Mouse (Mus musculus) intestine, embryonic 14.5 days (tissue): Measurements from ENCODE around the gene Dcps. TPM values are rescaled to one million over a fixed set of nuclear protein-coding genes. Genes with fewer than 3 reads are reported as not detected.
A peak's percentile ranks its signal among the peaks of the same experiment; 100 is the strongest.

Source experiments
- ATAC-seq: fragments of 200-750 bp; cut with Nextera tagmentation; replicated peaks from 2 replicates; pipeline ENCODE4 v1.8.0; 2017; ENCODE audit warnings: low read depth, moderate number of reproducible peaks, moderate TSS enrichment, moderate library complexity; ENCODE audit not compliant: low FRiP score, low TSS enrichment
- DNase-seq: peaks from one replicate; pipeline ENCODE4 v3.0.0-alpha.2; 2018; ENCODE audit warnings: low spot score
- H3K27ac ChIP-seq: fragments of 300-500 bp; sonication (generic); 2 replicates; pipeline ENCODE4 v1.5.1; 2014; ENCODE audit warnings: low read depth, mild to moderate bottlenecking, control low read depth
- H3K27me3 ChIP-seq: fragments of 300-500 bp; sonication (generic); replicated peaks from 2 replicates; pipeline ENCODE4 v1.6.1; 2014; ENCODE audit warnings: low read length, control low read depth; ENCODE audit not compliant: control insufficient read depth, insufficient read depth
- H3K36me3 ChIP-seq: fragments of 300-500 bp; sonication (generic); 2 replicates; pipeline ENCODE4 v1.6.1; 2014; ENCODE audit warnings: low read length, control low read depth; ENCODE audit not compliant: control insufficient read depth, insufficient read depth
- H3K4me1 ChIP-seq: fragments of 300-500 bp; sonication (generic); replicated peaks from 2 replicates; pipeline ENCODE4 v1.6.1; 2014; ENCODE audit warnings: low read length, control low read depth, mixed read lengths; ENCODE audit not compliant: control insufficient read depth, insufficient read depth
- H3K4me2 ChIP-seq: fragments of 300-500 bp; sonication (generic); 2 replicates; pipeline ENCODE4 v1.6.1; 2014; ENCODE audit warnings: low read length
- H3K4me3 ChIP-seq: fragments of 300-500 bp; sonication (generic); 2 replicates; pipeline ENCODE4 v1.5.1; 2014; ENCODE audit warnings: low read depth, low read length, control low read depth, mixed read lengths
- H3K9ac ChIP-seq: fragments of 300-500 bp; sonication (generic); 2 replicates; pipeline ENCODE4 v1.6.1; 2014; ENCODE audit warnings: mild to moderate bottlenecking, low read length
- H3K9me3 ChIP-seq: fragments of 300-500 bp; sonication (generic); 2 replicates; pipeline ENCODE4 v1.6.1; 2016; ENCODE audit warnings: low read length, control low read depth; ENCODE audit not compliant: control insufficient read depth
- WGBS: fragments of 180-500 bp; shearing (Covaris S2); extraction: QIAGEN DNeasy Blood & Tissue Kit; methylation state at CpG from one replicate; pipeline ENCODE4 v1.1.7; 2014; 5-methylcytosine and 5-hydroxymethylcytosine counted together
- polyA plus RNA-seq: library from polyadenylated mRNA; unstranded; fragments of >200 nt; fragmentation: Nextera tagmentation; extraction: Ambion mirVana; gene quantifications from 2 replicates; pipeline ENCODE4 v1.2.1, GENCODE M21; 2014

The Dcps gene
- polyA plus RNA-seq, 1 experiment from 2014 or later = 85.7 TPM

DNA sequence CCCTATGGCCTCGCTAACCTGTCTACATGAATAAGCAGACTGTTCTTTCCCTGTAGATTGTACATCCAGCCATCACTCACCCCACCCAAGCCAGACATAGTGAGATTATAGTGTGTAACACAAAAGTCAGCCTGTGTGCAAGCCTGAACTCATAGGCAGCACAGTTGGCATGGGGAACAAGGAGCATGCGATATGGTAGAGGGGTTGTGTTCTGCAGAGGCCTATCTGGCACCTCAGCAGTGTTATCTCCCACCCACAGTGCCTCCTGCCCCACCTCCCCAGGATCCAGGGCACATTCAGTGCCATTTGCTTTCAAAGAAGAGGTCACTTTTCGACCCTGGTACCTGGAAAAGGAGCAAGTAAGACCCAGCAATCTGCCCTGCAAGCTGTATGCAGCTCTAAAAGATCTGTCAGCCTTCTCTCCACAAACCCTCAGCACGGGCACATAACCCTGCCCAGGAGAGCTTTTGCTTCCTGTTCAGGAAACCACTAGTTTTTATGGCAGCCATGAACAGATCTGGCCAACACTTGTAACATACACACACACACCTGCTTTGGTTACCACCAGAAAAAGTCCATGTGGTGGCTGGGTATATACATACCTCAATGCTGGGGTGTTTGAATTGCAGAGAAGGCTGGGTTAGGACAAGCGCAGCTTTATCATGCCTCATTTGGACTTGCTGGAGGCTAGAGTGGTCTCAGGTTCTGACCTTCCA is 53.2 kb downstream of the Dcps start:
- ATAC-seq (no peak), DNase-seq (no peak)
- Histone ChIP-seq H3K9me3 (no peaks in the 10 kb centered on the region), H3K4me3 (no peak overlapping the region), H3K4me2 (no peak overlapping the region), H3K4me1 (peaks cover 3% of the 10 kb centered on the region), H3K27me3 (no peaks in the 10 kb centered on the region), H3K27ac (no peak overlapping the region), H3K36me3 (peaks cover 38% of the 10 kb centered on the region), H3K9ac (no peak overlapping the region)
- 79% methylated on average over 5 of the region's 5 CpGs for WGBS

DNA sequence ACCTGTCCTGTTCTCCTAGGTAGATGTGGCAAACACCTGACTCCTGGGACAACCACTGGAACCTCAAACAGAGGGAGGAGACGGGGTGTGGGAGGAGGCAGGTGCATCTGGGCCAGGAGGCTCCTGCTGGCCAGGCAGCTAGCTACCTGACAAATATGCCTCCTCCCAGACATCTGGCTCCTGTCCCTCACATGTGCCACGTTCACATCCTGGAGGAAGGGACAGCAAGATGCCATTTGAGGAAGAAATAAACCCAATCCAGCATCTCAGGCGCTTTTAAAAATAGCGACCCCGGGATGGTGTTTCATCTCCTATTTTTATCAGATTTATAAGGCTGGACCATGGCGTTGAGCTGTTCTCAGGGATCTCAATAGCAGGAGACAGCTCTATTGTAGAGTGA is 56.7 kb downstream of the Dcps start, which contains the start of gene St3gal4:
St3gal4 (minus strand) TSS at position 101 of the 400 bp plus-strand sequence.
- Histone ChIP-seq H3K36me3 (peaks cover 14% of the 10 kb centered on the region), H3K4me3 (no peak within 1 kb of the TSS), H3K9me3 (no peaks in the 10 kb centered on the region), H3K4me1 (peaks cover 9% of the 10 kb centered on the region), H3K27me3 (no peaks in the 10 kb centered on the region), H3K9ac (no peak within 1 kb of the TSS), H3K27ac (no peak within 1 kb of the TSS), H3K4me2 (no peak within 1 kb of the TSS)
- DNase-seq (no peak), ATAC-seq (no peak)
- WGBS = 80% methylated on average over 6 of the region's 6 CpGs

DNA sequence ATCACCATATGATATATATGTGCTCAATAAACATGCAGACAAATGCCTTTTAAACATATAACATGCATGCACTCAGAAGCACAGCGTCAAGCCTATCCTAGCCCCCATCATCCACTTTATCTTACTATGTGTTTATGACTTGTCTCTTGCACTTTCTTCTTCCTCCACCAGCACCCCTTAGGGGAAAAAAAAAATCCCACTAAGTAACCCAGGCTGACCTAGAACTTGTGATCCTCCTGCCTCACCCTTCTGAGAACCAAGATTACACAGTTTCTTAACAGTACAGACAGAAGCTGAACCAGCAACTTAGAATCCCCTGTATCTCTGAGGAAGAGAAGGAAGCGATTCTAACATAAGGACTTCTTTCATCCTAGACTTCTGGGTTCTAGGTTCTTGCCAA is 57.3 kb downstream of the Dcps start:
- Histone ChIP-seq H3K4me2 (no peak overlapping the region), H3K9me3 (no peaks in the 10 kb centered on the region), H3K27ac (no peak overlapping the region), H3K27me3 (no peaks in the 10 kb centered on the region), H3K4me3 (no peak overlapping the region), H3K36me3 (0 out of 2 replicates have a peak, but pooled peaks cover 9% of the 10 kb centered on the region), H3K9ac (no peak overlapping the region), H3K4me1 (peaks cover 9% of the 10 kb centered on the region)
- WGBS = 81% methylated on average over 2 of the region's 2 CpGs
- ATAC-seq = no peak
- no peak for DNase-seq

DNA sequence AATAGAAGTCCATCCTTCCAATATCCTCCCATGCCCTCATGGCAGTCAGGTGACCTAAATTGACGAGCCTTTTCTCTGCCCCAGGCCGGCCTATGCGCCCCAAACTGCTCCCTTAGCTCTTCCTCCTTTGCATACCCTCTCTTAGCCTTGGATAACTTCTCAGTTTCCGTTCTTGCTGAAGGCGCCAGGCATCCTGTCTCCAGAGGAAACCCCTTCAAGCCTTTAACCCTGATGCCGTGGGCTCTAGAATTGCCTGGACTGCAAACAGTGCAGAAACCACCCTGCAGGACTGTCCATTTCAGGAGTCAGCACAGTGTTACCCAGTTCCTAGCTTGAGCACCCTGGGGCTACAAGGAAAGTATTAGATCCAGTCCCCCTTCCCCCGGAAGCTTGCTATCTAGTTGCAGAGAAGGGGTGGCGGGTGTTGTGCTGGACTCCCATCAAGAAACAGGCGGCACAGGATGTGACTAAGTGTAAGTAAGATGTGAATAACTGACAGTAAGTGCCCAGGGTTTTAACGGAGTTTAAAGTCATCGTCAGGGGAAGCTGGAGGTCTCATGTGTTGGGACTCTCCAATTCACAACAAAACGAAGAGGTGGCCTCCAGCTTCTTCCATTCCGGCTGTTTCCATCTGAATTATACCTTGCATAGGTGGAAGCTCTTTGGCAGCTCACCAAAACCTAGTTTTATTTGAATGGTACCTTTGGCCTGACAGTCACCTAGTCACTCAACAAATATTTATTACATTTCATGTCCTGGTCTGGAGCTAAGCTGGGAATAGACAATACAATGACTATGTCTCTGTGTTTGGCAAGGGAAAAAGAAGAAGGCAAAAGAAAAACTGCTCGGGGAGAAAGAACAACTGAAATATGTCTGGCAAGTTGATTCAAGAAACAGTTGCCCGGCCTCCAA is 58.2 kb downstream of the Dcps start:
- H3K27ac ChIP-seq = peak overlapping the region; percentile 80
- WGBS = 28% methylated on average over 15 of the region's 15 CpGs
- H3K4me1 ChIP-seq = peaks cover 9% of the 10 kb centered on the region
- peak overlapping the region; percentile 76 for H3K9ac ChIP-seq
- ATAC-seq (no peak), DNase-seq (peak; percentile 75)
- 0 out of 2 replicates have a peak, but pooled peaks cover under 1% of the 10 kb centered on the region for H3K36me3 ChIP-seq
- no peaks in the 10 kb centered on the region for H3K27me3 ChIP-seq
- peak overlapping the region; percentile 80 for H3K4me2 ChIP-seq
- H3K9me3 ChIP-seq = no peaks in the 10 kb centered on the region
- peak overlapping the region; percentile 70 for H3K4me3 ChIP-seq

DNA sequence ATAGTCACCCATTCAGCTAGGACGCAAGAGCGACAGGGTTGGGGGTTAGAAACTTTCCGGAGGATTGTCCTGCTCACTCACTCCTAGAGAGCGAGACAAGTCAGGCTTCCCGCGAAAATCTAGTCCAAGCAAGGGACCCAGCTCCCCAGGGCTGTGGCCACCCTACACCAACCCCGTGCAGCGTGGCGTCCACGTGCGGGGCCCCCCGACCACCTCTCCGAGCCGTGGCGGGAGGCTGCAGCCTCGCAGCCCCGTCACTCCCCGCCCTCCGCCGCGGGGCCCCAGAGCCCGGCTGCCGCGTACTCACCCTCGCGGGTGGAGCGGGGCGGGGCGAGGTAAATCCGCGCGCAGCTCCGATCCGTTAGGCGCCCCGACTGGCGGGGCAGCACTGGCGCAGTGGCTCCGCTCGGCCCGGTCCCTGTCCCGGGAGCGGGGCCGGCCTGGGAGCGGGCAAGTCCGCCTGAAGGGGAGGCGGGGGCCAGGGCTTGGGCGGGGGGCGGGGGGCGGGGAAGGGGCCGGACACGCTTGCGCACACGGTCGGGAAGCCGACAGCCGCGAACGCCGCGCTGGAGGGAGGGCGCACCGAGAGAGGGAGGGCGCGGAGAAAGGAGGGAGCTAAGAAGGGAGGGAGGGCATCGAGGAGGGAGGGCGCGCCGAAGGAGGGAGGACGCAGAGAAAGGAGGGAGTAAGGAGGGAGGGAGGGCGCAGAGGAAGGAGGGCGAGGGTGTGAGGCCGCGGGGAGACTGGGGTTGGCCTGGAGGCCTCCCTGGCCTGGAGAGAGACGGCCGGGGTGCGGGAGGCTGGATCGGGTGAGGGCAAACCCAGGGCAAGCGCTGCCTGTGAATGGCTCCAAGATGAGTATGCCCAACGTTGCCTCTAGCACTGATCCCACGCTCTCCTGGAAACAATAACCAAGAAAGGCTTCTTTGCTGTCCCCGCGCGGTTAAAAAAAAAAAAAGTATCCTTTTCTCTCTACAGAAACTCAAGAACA is 59.2 kb downstream of the Dcps start:
- Histone ChIP-seq H3K27ac (peak overlapping the region; percentile 80), H3K9ac (peak overlapping the region; percentile 76), H3K4me3 (peak overlapping the region; percentile 70), H3K9me3 (no peaks in the 10 kb centered on the region), H3K36me3 (no peaks in the 10 kb centered on the region), H3K4me2 (peak overlapping the region; percentile 80), H3K27me3 (no peaks in the 10 kb centered on the region), H3K4me1 (peaks cover 15% of the 10 kb centered on the region)
- ATAC-seq = peak; percentile 90
- WGBS = under 1% methylated on average over 80 of the region's 84 CpGs
- peak; percentile 86 for DNase-seq

DNA sequence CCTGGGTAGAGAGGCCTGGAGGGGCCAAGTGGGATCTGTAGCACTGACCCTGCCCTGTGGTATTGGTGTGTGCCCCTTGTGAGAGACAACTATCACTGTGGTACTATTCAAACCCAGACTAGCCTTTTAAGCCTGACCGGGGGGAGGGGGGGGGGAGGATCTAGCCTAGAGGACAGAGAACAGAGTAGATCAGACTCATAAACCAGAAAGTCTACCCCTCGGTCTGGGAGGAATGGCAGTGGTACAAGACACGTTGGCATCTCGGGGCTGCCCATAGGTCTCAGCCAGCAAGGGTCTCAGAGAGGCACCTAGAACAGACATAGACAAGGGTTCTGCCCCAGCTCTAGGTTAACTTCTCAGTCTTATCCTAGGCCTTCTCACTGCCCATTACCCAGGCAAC is 60.1 kb downstream of the Dcps start:
- peak overlapping the region; percentile 70 for H3K4me3 ChIP-seq
- H3K4me2 ChIP-seq = peak overlapping the region; percentile 80
- 47% methylated on average over 4 of the region's 4 CpGs for WGBS
- peaks cover 15% of the 10 kb centered on the region for H3K4me1 ChIP-seq
- H3K27me3 ChIP-seq = no peaks in the 10 kb centered on the region
- no peaks in the 10 kb centered on the region for H3K9me3 ChIP-seq
- DNase-seq (no peak), ATAC-seq (no peak)
- no peak overlapping the region for H3K27ac ChIP-seq
- no peaks in the 10 kb centered on the region for H3K36me3 ChIP-seq
- H3K9ac ChIP-seq = peak overlapping the region; percentile 76

DNA sequence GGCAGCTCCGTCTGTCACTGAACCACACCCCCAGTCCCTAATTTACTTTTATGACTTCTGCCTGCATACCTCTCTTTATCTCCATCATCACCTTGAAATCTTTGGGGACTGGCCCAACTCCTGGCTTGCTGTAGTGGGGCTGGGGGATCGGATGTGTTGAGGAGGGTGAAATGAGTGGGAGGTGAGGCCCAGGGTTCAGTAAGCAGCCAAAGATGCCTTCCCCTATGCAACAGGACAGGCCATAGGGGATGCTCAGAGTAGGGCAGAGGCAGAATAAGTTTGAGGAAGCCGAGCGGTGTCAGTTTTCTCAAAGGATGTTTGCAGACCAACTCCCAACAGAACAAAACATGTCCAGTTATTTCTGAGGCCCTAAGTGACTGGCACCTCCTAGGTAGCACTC is 60.6 kb downstream of the Dcps start:
- Histone ChIP-seq H3K4me2 (peak overlapping the region; percentile 80), H3K9me3 (no peaks in the 10 kb centered on the region), H3K27me3 (no peaks in the 10 kb centered on the region), H3K27ac (no peak overlapping the region), H3K9ac (0 out of 2 replicates have a peak overlapping the region, but pooled peaks have one; percentile 76), H3K4me1 (peaks cover 15% of the 10 kb centered on the region), H3K36me3 (no peaks in the 10 kb centered on the region), H3K4me3 (peak overlapping the region; percentile 70)
- DNase-seq (no peak), ATAC-seq (no peak)
- 37% methylated on average over 4 of the region's 4 CpGs for WGBS

DNA sequence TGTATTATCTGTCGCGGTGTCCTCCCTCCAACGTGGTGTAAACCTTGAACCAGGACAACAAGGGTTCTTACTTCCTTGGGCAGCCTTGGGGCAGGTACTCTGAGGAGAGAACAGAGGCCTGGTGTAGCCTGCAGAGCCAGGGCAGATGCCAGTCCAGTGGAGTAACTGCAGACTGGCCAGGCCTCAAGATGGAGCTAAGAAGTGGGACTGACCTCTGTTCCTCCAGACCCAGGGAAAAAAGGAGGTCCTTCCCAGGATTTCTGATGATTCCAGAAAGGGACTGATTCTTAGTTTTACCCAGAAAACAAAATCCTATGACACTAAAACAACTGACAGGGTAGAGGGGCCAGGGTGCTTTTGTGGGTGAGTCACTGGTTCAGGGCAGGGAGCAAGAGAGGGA is 61.6 kb downstream of the Dcps start:
- H3K4me2 ChIP-seq = no peak overlapping the region

More for the DNA sequence above, 61.6 kb downstream of the Dcps start:
- no peak overlapping the region for H3K27ac ChIP-seq
- no peak overlapping the region for H3K9ac ChIP-seq
- no peaks in the 10 kb centered on the region for H3K27me3 ChIP-seq
- DNase-seq = no peak
- 90% methylated on average over 3 of the region's 3 CpGs for WGBS
- no peaks in the 10 kb centered on the region for H3K36me3 ChIP-seq
- no peak for ATAC-seq
- H3K4me1 ChIP-seq = peaks cover 15% of the 10 kb centered on the region
- no peaks in the 10 kb centered on the region for H3K9me3 ChIP-seq
- H3K4me3 ChIP-seq = no peak overlapping the region
